Mouse (Mus musculus) cerebellum, adult 9-10 months (tissue): ENCODE measurements at regions not wholly inside any gene's neighbourhood (a gene's known extent, or its start where the extent isn't known, plus 50 kb on each side); places are given as distances from the start of the nearest gene placed in this dataset.
"Not testable (repeated sequence)": the region's sequence is repeated elsewhere in the genome, so short reads cannot be mapped to it uniquely, and the experiment has no call there.

ENCODE experiments used
- DNase-seq: peaks from one replicate; pipeline ENCODE4 v3.0.0; 2022

- DNase-seq, result no peak
Observed at GRCm38 (mm10) chr8:102223097-102223496, 562.3 kb downstream of the Cdh11 start.

- DNase-seq, result no peak
Observed at GRCm38 (mm10) chr8:102205633-102206032, 579.8 kb downstream of the Cdh11 start.

GRCm38 (mm10) chr8:102159541-102160197, 625.8 kb downstream of the Cdh11 start:
- no peak for DNase-seq

- DNase-seq, result no peak
Observed at GRCm38 (mm10) chr8:102118657-102119056, 666.8 kb downstream of the Cdh11 start.

GRCm38 (mm10) chr8:102116846-102117403, 668.5 kb downstream of the Cdh11 start:
- no peak for DNase-seq

- DNase-seq, result no peak
Observed at GRCm38 (mm10) chr8:102103773-102104172, 681.7 kb downstream of the Cdh11 start.

GRCm38 (mm10) chr8:102096726-102097125, 688.7 kb downstream of the Cdh11 start:
- DNase-seq, result no peak

GRCm38 (mm10) chr8:102085927-102086326, 699.5 kb downstream of the Cdh11 start:
- DNase-seq, result no peak

GRCm38 (mm10) chr8:102075611-102076010, 709.8 kb downstream of the Cdh11 start:
- no peak for DNase-seq

GRCm38 (mm10) chr8:102064137-102064536, 721.3 kb downstream of the Cdh11 start:
- DNase-seq, result no peak

- no peak for DNase-seq
Observed at GRCm38 (mm10) chr8:102053429-102053828, 732.0 kb downstream of the Cdh11 start.

GRCm38 (mm10) chr8:102026956-102027927, 758.2 kb downstream of the Cdh11 start:
- no peak for DNase-seq

- no peak for DNase-seq
Observed at GRCm38 (mm10) chr8:102024472-102024871, 761.0 kb downstream of the Cdh11 start.

- no peak for DNase-seq
Observed at GRCm38 (mm10) chr8:102017776-102018175, 767.7 kb downstream of the Cdh11 start.

GRCm38 (mm10) chr8:102000326-102001016, 785.0 kb downstream of the Cdh11 start:
- no peak for DNase-seq

GRCm38 (mm10) chr8:101996761-101997160, 788.7 kb downstream of the Cdh11 start:
- DNase-seq, result not testable (repeated sequence)

GRCm38 (mm10) chr8:101956832-101957231, 828.6 kb downstream of the Cdh11 start:
- peak; percentile 8 for DNase-seq

- no peak for DNase-seq
Observed at GRCm38 (mm10) chr8:101950599-101950998, 834.8 kb downstream of the Cdh11 start.

GRCm38 (mm10) chr8:101937859-101938258, 847.6 kb downstream of the Cdh11 start:
- DNase-seq, result no peak

GRCm38 (mm10) chr8:101913665-101914064, 871.8 kb downstream of the Cdh11 start:
- no peak for DNase-seq
